Mouse (Mus musculus) neural tube, embryonic 15.5 days (tissue): ENCODE results near the gene Hif3a. TPM values are rescaled to one million over a fixed set of nuclear protein-coding genes. Genes with fewer than 3 reads are reported as not detected.
A peak's percentile ranks its signal among the peaks of the same experiment; 100 is the strongest.

ENCODE experiments used
- ATAC-seq: fragments of 200-750 bp; cut with Nextera tagmentation; 2 replicates; pipeline ENCODE4 v1.8.0; 2017; ENCODE audit warnings: mild to moderate bottlenecking, moderate TSS enrichment, moderate library complexity; ENCODE audit not compliant: low FRiP score
- H3K27ac ChIP-seq: fragments of 300-500 bp; sonication (generic); replicated peaks from 2 replicates; pipeline ENCODE4 v1.5.1; 2015; ENCODE audit warnings: mild to moderate bottlenecking, inconsistent platforms
- H3K27me3 ChIP-seq: fragments of 300-500 bp; sonication (generic); replicated peaks from 2 replicates; pipeline ENCODE4 v1.6.1; 2015; ENCODE audit warnings: inconsistent platforms
- H3K36me3 ChIP-seq: fragments of 300-500 bp; sonication (generic); 2 replicates; pipeline ENCODE4 v1.6.1; 2015; ENCODE audit warnings: inconsistent platforms
- H3K4me1 ChIP-seq: fragments of 300-500 bp; sonication (generic); 2 replicates; pipeline ENCODE4 v1.6.1; 2015; ENCODE audit warnings: inconsistent platforms
- H3K4me2 ChIP-seq: fragments of 300-500 bp; sonication (generic); 2 replicates; pipeline ENCODE4 v1.6.1; 2015; ENCODE audit warnings: inconsistent platforms, mild to moderate bottlenecking, moderate library complexity
- H3K4me3 ChIP-seq: fragments of 300-500 bp; sonication (generic); replicated peaks from 2 replicates; pipeline ENCODE4 v1.5.1; 2015; ENCODE audit warnings: mild to moderate bottlenecking, inconsistent platforms
- H3K9ac ChIP-seq: fragments of 300-500 bp; sonication (generic); replicated peaks from 2 replicates; pipeline ENCODE4 v1.6.1; 2015; ENCODE audit warnings: mild to moderate bottlenecking, inconsistent platforms
- H3K9me3 ChIP-seq: fragments of 300-500 bp; sonication (generic); replicated peaks from 2 replicates; pipeline ENCODE4 v1.6.1; 2016; ENCODE audit warnings: inconsistent platforms
- WGBS: fragments of 180-500 bp; shearing (Covaris S2); methylation state at CpG from one replicate; pipeline ENCODE4 v1.1.7; 2015; ENCODE audit warnings: mixed read lengths; 5-methylcytosine and 5-hydroxymethylcytosine counted together
- polyA plus RNA-seq: library from polyadenylated mRNA; unstranded; fragments of >200 nt; fragmentation: Nextera tagmentation; extraction: Ambion mirVana; gene quantifications from 2 replicates; pipeline ENCODE4 v1.2.1, GENCODE M21; 2015

Hif3a gene
- polyA plus RNA-seq, 1 experiment from 2014 or later = 5.3 TPM

- H3K27me3 ChIP-seq = no peaks in the 10 kb centered on the region
- no peaks in the 10 kb centered on the region; the same call in 1 of the 2 replicates for H3K36me3 ChIP-seq
- peak overlapping the region; percentile 50; the same call in 1 of the 2 replicates for H3K9ac ChIP-seq
- H3K9me3 ChIP-seq = no peaks in the 10 kb centered on the region
- H3K4me1 ChIP-seq = peaks cover 38% of the 10 kb centered on the region
- H3K27ac ChIP-seq = 0 out of 2 replicates have a peak overlapping the region, but pooled peaks have one; percentile 13
- peak overlapping the region; percentile 51 for H3K4me3 ChIP-seq
- peak overlapping the region; percentile 88 for H3K4me2 ChIP-seq
- 94% methylated on average over 4 of the region's 4 CpGs for WGBS
- ATAC-seq = peak; percentile 13
Measured at GRCm38 (mm10) chr7:17055287-17055946, 6.8 kb downstream of the Hif3a start.

- peaks cover 28% of the 10 kb centered on the region for H3K4me1 ChIP-seq
- no peak overlapping the region for H3K9ac ChIP-seq
- no peak overlapping the region for H3K4me3 ChIP-seq
- ATAC-seq = no peak
- no peaks in the 10 kb centered on the region for H3K27me3 ChIP-seq
- WGBS = 91% methylated on average over 16 of the region's 16 CpGs
- H3K27ac ChIP-seq = no peak overlapping the region
- H3K4me2 ChIP-seq = no peak overlapping the region
- no peaks in the 10 kb centered on the region; the same call in 1 of the 2 replicates for H3K36me3 ChIP-seq
- no peaks in the 10 kb centered on the region for H3K9me3 ChIP-seq
Measured at GRCm38 (mm10) chr7:17054325-17054989, 7.8 kb downstream of the Hif3a start.

- Histone ChIP-seq H3K4me1 (peaks cover 6% of the 10 kb centered on the region), H3K27ac (no peak overlapping the region), H3K4me2 (no peak overlapping the region), H3K36me3 (no peaks in the 10 kb centered on the region; the same call in 1 of the 2 replicates), H3K27me3 (no peaks in the 10 kb centered on the region), H3K9ac (no peak overlapping the region), H3K9me3 (no peaks in the 10 kb centered on the region), H3K4me3 (no peak overlapping the region)
- no peak for ATAC-seq
- WGBS = 11% methylated on average over 17 of the region's 17 CpGs
Measured at GRCm38 (mm10) chr7:17050933-17051594, 11.2 kb downstream of the Hif3a start.

GRCm38 (mm10) chr7:17050491-17050890, 11.7 kb downstream of the Hif3a start:
- peaks cover under 1% of the 10 kb centered on the region; the same call in 1 of the 2 replicates for H3K4me1 ChIP-seq
- no peak overlapping the region for H3K27ac ChIP-seq
- no peak overlapping the region for H3K4me3 ChIP-seq
- ATAC-seq = no peak
- no peaks in the 10 kb centered on the region for H3K27me3 ChIP-seq
- no peak overlapping the region for H3K4me2 ChIP-seq
- H3K9me3 ChIP-seq = no peaks in the 10 kb centered on the region
- no peaks in the 10 kb centered on the region; the same call in 1 of the 2 replicates for H3K36me3 ChIP-seq
- no peak overlapping the region for H3K9ac ChIP-seq
- 76% methylated on average over 11 of the region's 11 CpGs for WGBS

- 83% methylated on average over 10 of the region's 10 CpGs for WGBS
- H3K4me3 ChIP-seq = no peak overlapping the region
- H3K9me3 ChIP-seq = no peaks in the 10 kb centered on the region
- H3K27me3 ChIP-seq = no peaks in the 10 kb centered on the region
- peaks cover 1% of the 10 kb centered on the region; the same call in 1 of the 2 replicates for H3K36me3 ChIP-seq
- no peak overlapping the region for H3K27ac ChIP-seq
- no peaks in the 10 kb centered on the region for H3K4me1 ChIP-seq
- H3K4me2 ChIP-seq = no peak overlapping the region
- no peak for ATAC-seq
- H3K9ac ChIP-seq = no peak overlapping the region
Measured at GRCm38 (mm10) chr7:17048431-17049190, 13.6 kb downstream of the Hif3a start.

GRCm38 (mm10) chr7:17047041-17047682, 15.1 kb downstream of the Hif3a start:
- Histone ChIP-seq H3K4me3 (no peak overlapping the region), H3K9me3 (no peaks in the 10 kb centered on the region), H3K4me2 (no peak overlapping the region), H3K27me3 (no peaks in the 10 kb centered on the region), H3K36me3 (0 out of 2 replicates have a peak, but pooled peaks cover 2% of the 10 kb centered on the region), H3K4me1 (no peaks in the 10 kb centered on the region), H3K9ac (no peak overlapping the region), H3K27ac (no peak overlapping the region)
- 90% methylated on average over 5 of the region's 5 CpGs for WGBS
- ATAC-seq = no peak

GRCm38 (mm10) chr7:17045743-17046142, 16.5 kb downstream of the Hif3a start:
- Histone ChIP-seq H3K4me1 (no peaks in the 10 kb centered on the region), H3K27me3 (no peaks in the 10 kb centered on the region), H3K4me2 (no peak overlapping the region), H3K36me3 (0 out of 2 replicates have a peak, but pooled peaks cover 2% of the 10 kb centered on the region), H3K9me3 (no peaks in the 10 kb centered on the region), H3K9ac (no peak overlapping the region), H3K27ac (no peak overlapping the region), H3K4me3 (no peak overlapping the region)
- ATAC-seq = no peak
- WGBS = 51% methylated on average over 1 of the region's 1 CpGs

- 95% methylated on average over 7 of the region's 7 CpGs for WGBS
- Histone ChIP-seq H3K4me2 (no peak overlapping the region), H3K27ac (no peak overlapping the region), H3K27me3 (no peaks in the 10 kb centered on the region), H3K9ac (no peak overlapping the region), H3K36me3 (peaks cover 11% of the 10 kb centered on the region), H3K9me3 (no peaks in the 10 kb centered on the region), H3K4me1 (peaks cover 4% of the 10 kb centered on the region; the same call in 1 of the 2 replicates), H3K4me3 (no peak overlapping the region)
- ATAC-seq = no peak
Measured at GRCm38 (mm10) chr7:17039373-17039772, 22.9 kb downstream of the Hif3a start.

GRCm38 (mm10) chr7:17038018-17038695, 24.1 kb downstream of the Hif3a start:
- Histone ChIP-seq H3K4me3 (no peak overlapping the region), H3K36me3 (peaks cover 10% of the 10 kb centered on the region), H3K27me3 (no peaks in the 10 kb centered on the region), H3K9ac (no peak overlapping the region), H3K4me2 (no peak overlapping the region), H3K4me1 (peaks cover 4% of the 10 kb centered on the region; the same call in 1 of the 2 replicates), H3K27ac (0 out of 2 replicates have a peak overlapping the region, but pooled peaks have one; percentile 18), H3K9me3 (no peaks in the 10 kb centered on the region)
- WGBS = 31% methylated on average over 9 of the region's 9 CpGs
- ATAC-seq = peak; percentile 37; the same call in 1 of the 2 replicates

GRCm38 (mm10) chr7:17030239-17030638, 32.0 kb downstream of the Hif3a start:
- Histone ChIP-seq H3K27me3 (no peaks in the 10 kb centered on the region), H3K9me3 (no peaks in the 10 kb centered on the region), H3K4me3 (no peak overlapping the region), H3K27ac (no peak overlapping the region), H3K9ac (no peak overlapping the region), H3K4me2 (no peak overlapping the region), H3K36me3 (peaks cover 9% of the 10 kb centered on the region), H3K4me1 (peaks cover 24% of the 10 kb centered on the region)
- WGBS = 78% methylated on average over 7 of the region's 7 CpGs
- ATAC-seq = no peak
